Mouse (Mus musculus) R1 (cell line): ENCODE results near the gene Atp13a1.

ENCODE experiments used
- DNase-seq: peaks from one replicate; pipeline ENCODE4 v3.0.0-alpha.2; 2018; ENCODE audit warnings: low read depth, low spot score

Atp13a1 gene

GRCm38 (mm10) chr8:69799946-69800345 lies 9.0 kb downstream of the Atp13a1 start:
- no peak for DNase-seq

- no peak for DNase-seq
Measured at GRCm38 (mm10) chr8:69801796-69802195, 10.8 kb downstream of the Atp13a1 start.

GRCm38 (mm10) chr8:69802216-69802615 lies 11.3 kb downstream of the Atp13a1 start:
- DNase-seq: no peak

GRCm38 (mm10) chr8:69803366-69803765 lies 12.4 kb downstream of the Atp13a1 start:
- DNase-seq: no peak

- DNase-seq: no peak
Measured at GRCm38 (mm10) chr8:69804537-69804936, 13.6 kb downstream of the Atp13a1 start.

- DNase-seq: no peak
Measured at GRCm38 (mm10) chr8:69805086-69805485, 14.1 kb downstream of the Atp13a1 start.

- DNase-seq: no peak
Measured at GRCm38 (mm10) chr8:69805491-69805890, 14.5 kb downstream of the Atp13a1 start.

GRCm38 (mm10) chr8:69807236-69807635 lies 16.3 kb downstream of the Atp13a1 start:
- DNase-seq: no peak

GRCm38 (mm10) chr8:69808094-69808863 lies 17.3 kb downstream of the Atp13a1 start, which contains the start of gene Gmip:
Gene Gmip, plus strand, starts transcription at chr8:69808679.
- DNase-seq: peak; percentile 78

GRCm38 (mm10) chr8:69808864-69809403 lies 18.0 kb downstream of the Atp13a1 start:
- DNase-seq: no peak

GRCm38 (mm10) chr8:69809820-69810219 lies 18.9 kb downstream of the Atp13a1 start:
- no peak for DNase-seq

- peak; percentile 79 for DNase-seq
Measured at GRCm38 (mm10) chr8:69814881-69815280, 23.9 kb downstream of the Atp13a1 start.

GRCm38 (mm10) chr8:69815396-69815795 lies 24.4 kb downstream of the Atp13a1 start:
- no peak for DNase-seq

GRCm38 (mm10) chr8:69820466-69820865 lies 29.5 kb downstream of the Atp13a1 start:
- DNase-seq: no peak

GRCm38 (mm10) chr8:69821971-69822385 lies 31.0 kb downstream of the Atp13a1 start:
- DNase-seq: peak; percentile 73

GRCm38 (mm10) chr8:69822386-69823191 lies 31.6 kb downstream of the Atp13a1 start, which contains the start of gene Lpar2:
Gene Lpar2, plus strand, starts transcription at chr8:69822429.
- DNase-seq: peak; percentile 85

- no peak for DNase-seq
Measured at GRCm38 (mm10) chr8:69826371-69826770, 35.4 kb downstream of the Atp13a1 start.

GRCm38 (mm10) chr8:69832298-69832853 lies 41.4 kb downstream of the Atp13a1 start, which contains the start of gene Pbx4:
Gene Pbx4, plus strand, starts transcription at chr8:69832491.
- peak; percentile 100 for DNase-seq

- DNase-seq: no peak
Measured at GRCm38 (mm10) chr8:69837057-69837682, 46.2 kb downstream of the Atp13a1 start.

- peak; percentile 87 for DNase-seq
Measured at GRCm38 (mm10) chr8:69847167-69848065, 56.5 kb downstream of the Atp13a1 start.
